Mouse (Mus musculus): ENCODE measurements around the gene Dlg1.
A peak's percentile ranks its signal among the peaks of the same experiment; 100 is the strongest.

Gene Dlg1

GRCm38 (mm10) chr16:31906896-31907295 is 243.7 kb downstream of the Dlg1 start:
- peak; percentile 44 to 67 for DNase-seq

GRCm38 (mm10) chr16:31908959-31909358 is 245.7 kb downstream of the Dlg1 start:
- DNase-seq: no peak

GRCm38 (mm10) chr16:31910281-31910847 is 247.1 kb downstream of the Dlg1 start:
- peak in 1 of 2 experiments; percentile 51 for DNase-seq

- peak; percentile 12 to 53 for DNase-seq
These were observed 254.5 kb downstream of the Dlg1 start for GRCm38 (mm10) chr16:31917776-31918175.

GRCm38 (mm10) chr16:31918248-31918724 is 255.0 kb downstream of the Dlg1 start:
- peak; percentile 82 to 86 for DNase-seq

- DNase-seq: no peak
These were observed 261.1 kb downstream of the Dlg1 start for GRCm38 (mm10) chr16:31924368-31924767.

Data from kidney, postnatal 25 days (tissue).